Mouse (Mus musculus): ENCODE measurements around the gene Rai2. TPM values are rescaled to one million over a fixed set of nuclear protein-coding genes. Genes with fewer than 3 reads are reported as not detected.

Rai2 gene
- 6.6 and 8.8 TPM in 2 replicates for total RNA-seq (2014; rRNA removed)
- polyA plus RNA-seq (2015; fragmentation: Nextera tagmentation; extraction: Ambion mirVana): 7.8 and 9.5 TPM in 2 replicates

DNA sequence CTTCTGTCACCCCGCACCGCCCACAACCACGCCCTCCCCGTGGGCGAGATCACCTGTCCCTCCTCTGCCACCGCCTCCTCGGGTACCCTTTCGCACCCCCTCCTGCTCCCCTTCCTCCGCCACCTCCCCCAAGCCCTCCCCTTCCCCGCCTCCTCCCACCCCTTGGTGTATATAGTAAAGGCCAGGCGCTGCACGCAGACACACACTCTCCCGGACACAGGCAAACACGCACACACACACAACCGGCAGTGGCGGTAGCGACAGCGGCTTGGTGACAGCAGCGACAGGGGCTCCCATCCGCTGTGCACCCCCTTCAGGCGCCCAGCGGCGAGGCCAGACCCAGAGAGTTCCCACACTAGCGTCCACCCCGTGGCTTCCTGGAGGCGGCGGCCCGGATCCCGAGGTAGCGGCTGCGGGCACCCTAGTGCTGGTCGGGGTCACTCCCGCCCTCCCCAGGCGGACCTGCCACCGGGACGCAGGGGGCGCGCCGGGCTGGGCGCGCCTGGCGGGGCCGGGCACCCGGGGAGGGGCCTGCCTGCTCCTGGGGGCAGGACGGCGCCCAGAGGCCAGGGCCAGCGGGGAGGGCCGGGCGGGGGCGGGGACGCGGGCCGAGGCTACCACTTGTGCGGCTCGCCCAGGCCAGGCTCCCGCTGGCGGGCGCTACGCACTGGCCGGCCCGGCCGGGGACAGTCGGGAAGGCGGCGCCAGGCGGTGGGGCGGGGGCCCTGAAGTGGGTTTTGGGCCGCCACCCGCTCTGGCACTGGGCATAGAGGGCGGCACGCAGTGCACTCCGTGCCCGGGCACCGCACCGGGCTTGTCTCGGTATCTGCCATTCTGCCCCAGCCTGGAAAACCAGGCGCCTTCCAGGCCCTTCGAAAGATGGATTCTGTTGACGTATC is at the start of gene Rai2:
Gene Rai2 (plus strand): TSS at position 205 of the 899 bp plus-strand sequence.
- peak within 1 kb of the TSS; percentile 68 for H3K4me2 ChIP-seq (ENCODE audit: low read depth, low read length, poor library complexity, severe bottlenecking)
- H3K27ac ChIP-seq (ENCODE audit: low read depth, low read length): peak within 1 kb of the TSS; percentile 77
- no peaks in the 10 kb centered on the region for H3K9me3 ChIP-seq (ENCODE audit: low read length)
- WGBS: 32% methylated on average over 48 of the region's 79 CpGs
- H3K9ac ChIP-seq (replicated peaks; ENCODE audit: low read length, poor library complexity, severe bottlenecking): peak within 1 kb of the TSS; percentile 76
- no peaks in the 10 kb centered on the region; the same call in 1 of the 2 replicates for H3K4me1 ChIP-seq (ENCODE audit: insufficient read depth, low read length)
- H3K36me3 ChIP-seq (ENCODE audit: insufficient read depth, low read length): no peaks in the 10 kb centered on the region
- peak within 1 kb of the TSS; percentile 57 for H3K4me3 ChIP-seq (ENCODE audit: low read depth, low read length)
- peaks cover 8% of the 10 kb centered on the region; the same call in 1 of the 2 replicates for H3K27me3 ChIP-seq (ENCODE audit: insufficient read depth, low read length)
- no peak; the same call in 1 of the 2 replicates for TF ChIP-seq CTCF (IDR thresholded peaks at IDR 0.05)
- ATAC-seq (ENCODE audit: low FRiP score) (peak; percentile 83), DNase-seq (ENCODE audit: low spot score) (peak; percentile 71)

DNA sequence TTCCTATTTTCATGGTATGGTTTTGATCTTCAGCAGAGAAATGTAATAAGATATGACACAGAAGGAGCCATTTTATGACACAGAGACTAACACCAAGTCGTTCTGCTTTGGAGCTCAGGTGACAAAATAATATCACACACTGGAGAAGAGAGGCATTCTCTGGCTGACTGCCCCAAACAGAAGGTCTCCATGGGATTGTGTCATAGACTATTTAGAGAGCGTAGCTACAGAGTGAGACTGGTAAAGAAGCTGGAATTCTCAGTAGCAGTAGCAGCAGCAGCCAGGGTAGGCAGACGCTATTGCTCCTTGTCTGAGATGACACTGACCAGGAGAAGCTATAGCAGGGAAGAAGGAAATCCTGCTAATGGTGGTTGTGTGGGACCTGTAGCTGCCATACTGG is 27.5 kb upstream of the Rai2 start:
- TF ChIP-seq CTCF (IDR thresholded peaks at IDR 0.05): no peak
- H3K4me2 ChIP-seq (ENCODE audit: low read depth, low read length, poor library complexity, severe bottlenecking): no peak overlapping the region
- 58% methylated on average over 3 of the region's 3 CpGs for WGBS
- H3K27me3 ChIP-seq (ENCODE audit: insufficient read depth, low read length): peaks cover 3% of the 10 kb centered on the region; the same call in 1 of the 2 replicates
- no peak overlapping the region for H3K4me3 ChIP-seq (ENCODE audit: low read depth, low read length)
- no peaks in the 10 kb centered on the region for H3K36me3 ChIP-seq (ENCODE audit: insufficient read depth, low read length)
- no peaks in the 10 kb centered on the region for H3K9me3 ChIP-seq (ENCODE audit: low read length)
- peak; percentile 0 for DNase-seq (ENCODE audit: low spot score)
- H3K27ac ChIP-seq (ENCODE audit: low read depth, low read length): no peak overlapping the region
- no peak for ATAC-seq (ENCODE audit: low FRiP score)
- no peak overlapping the region for H3K9ac ChIP-seq (replicated peaks; ENCODE audit: low read length, poor library complexity, severe bottlenecking)
- H3K4me1 ChIP-seq (ENCODE audit: insufficient read depth, low read length): no peaks in the 10 kb centered on the region

DNA sequence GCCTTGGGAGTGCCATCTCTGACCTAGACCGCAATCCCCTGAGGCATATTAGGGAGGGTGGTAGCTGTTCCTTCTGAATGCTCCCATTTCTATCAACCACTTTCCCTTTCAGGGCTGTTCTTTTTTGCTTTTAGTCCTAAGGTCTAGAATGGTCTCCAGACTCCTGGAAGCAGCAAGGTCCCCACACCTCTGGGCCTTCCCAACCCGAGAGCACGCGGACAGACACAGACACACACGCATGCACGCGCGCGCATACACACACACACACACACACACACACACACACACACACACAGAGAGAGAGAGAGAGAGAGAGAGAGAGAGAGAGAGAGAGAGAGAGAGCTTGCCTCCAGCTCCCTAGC is 385 bp upstream of the Rai2 start:
- Histone ChIP-seq H3K27me3 (ENCODE audit: insufficient read depth, low read length) (peaks cover 8% of the 10 kb centered on the region; the same call in 1 of the 2 replicates), H3K9ac (replicated peaks; ENCODE audit: low read length, poor library complexity, severe bottlenecking) (peak overlapping the region; percentile 76; the same call in 1 of the 2 replicates), H3K36me3 (ENCODE audit: insufficient read depth, low read length) (no peaks in the 10 kb centered on the region), H3K9me3 (ENCODE audit: low read length) (no peaks in the 10 kb centered on the region), H3K4me1 (ENCODE audit: insufficient read depth, low read length) (no peaks in the 10 kb centered on the region; the same call in 1 of the 2 replicates), H3K4me3 (ENCODE audit: low read depth, low read length) (peak overlapping the region; percentile 57), H3K27ac (ENCODE audit: low read depth, low read length) (peak overlapping the region; percentile 77; the same call in 1 of the 2 replicates), H3K4me2 (ENCODE audit: low read depth, low read length, poor library complexity, severe bottlenecking) (peak overlapping the region; percentile 68)
- no peak for DNase-seq (ENCODE audit: low spot score)
- no peak for TF ChIP-seq CTCF (IDR thresholded peaks at IDR 0.05)
- WGBS: 44% methylated on average over 6 of the region's 9 CpGs
- ATAC-seq (ENCODE audit: low FRiP score): peak; percentile 24; the same call in 1 of the 2 replicates

DNA sequence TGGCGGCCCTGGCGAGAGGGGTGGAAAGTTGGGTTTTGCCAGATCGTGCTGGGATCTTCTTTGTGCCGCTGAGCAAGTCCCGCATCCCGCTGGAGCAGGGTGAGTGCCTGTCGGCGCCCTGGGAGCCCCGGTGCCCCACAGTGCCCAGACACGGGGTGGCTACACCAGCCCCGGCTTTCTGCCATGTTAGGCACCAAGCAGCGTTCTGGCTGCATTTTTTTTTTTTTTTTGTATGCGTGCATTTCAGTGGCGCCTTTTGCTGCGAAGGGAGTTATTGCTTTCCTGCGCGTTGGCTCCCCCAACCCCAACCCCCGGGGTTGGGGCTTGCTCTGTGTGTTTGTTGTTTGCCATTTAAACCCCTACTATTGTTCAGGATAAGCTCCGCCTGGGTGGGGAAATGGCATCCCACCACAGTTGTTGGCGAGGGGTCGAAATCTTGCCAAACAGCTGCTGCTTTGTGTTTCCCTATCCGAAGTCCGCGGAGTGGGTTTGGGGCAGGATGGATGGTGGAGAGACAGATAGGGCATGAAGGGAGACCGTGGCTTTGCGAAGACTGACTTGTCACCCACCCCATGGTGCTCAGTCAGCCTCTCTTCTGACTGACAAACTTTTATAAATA is 1.0 kb downstream of the Rai2 start:
- peak; percentile 48 for DNase-seq (ENCODE audit: low spot score)
- H3K27me3 ChIP-seq (ENCODE audit: insufficient read depth, low read length): peaks cover 10% of the 10 kb centered on the region; the same call in 1 of the 2 replicates
- ATAC-seq (ENCODE audit: low FRiP score): peak; percentile 35; the same call in 1 of the 2 replicates

DNA sequence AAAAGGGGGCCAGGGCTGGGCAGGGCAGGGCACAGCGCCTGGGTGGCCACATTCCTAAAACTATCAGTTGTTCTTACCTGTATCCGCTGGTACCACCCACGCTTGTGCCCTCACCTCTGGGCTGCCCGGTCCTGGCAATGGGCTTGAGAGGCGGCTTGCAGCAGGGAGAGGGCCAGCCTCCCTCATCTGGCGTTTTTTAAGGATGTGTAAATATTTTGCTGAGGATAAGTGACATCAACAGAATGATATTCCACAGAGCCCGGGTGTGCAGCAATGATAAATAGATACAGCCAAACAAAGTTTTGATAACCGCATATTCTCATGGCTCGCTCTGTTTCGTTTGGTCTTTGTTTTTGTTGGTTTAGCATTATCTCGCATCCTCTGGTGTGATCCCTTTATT is 1.7 kb downstream of the Rai2 start:
- Histone ChIP-seq H3K36me3 (ENCODE audit: insufficient read depth, low read length) (no peaks in the 10 kb centered on the region), H3K4me3 (ENCODE audit: low read depth, low read length) (peak overlapping the region; percentile 57), H3K9ac (replicated peaks; ENCODE audit: low read length, poor library complexity, severe bottlenecking) (peak overlapping the region; percentile 76), H3K4me1 (ENCODE audit: insufficient read depth, low read length) (no peaks in the 10 kb centered on the region; the same call in 1 of the 2 replicates), H3K27me3 (ENCODE audit: insufficient read depth, low read length) (peaks cover 16% of the 10 kb centered on the region; the same call in 1 of the 2 replicates), H3K4me2 (ENCODE audit: low read depth, low read length, poor library complexity, severe bottlenecking) (peak overlapping the region; percentile 68), H3K27ac (ENCODE audit: low read depth, low read length) (0 out of 2 replicates have a peak overlapping the region, but pooled peaks have one; percentile 77), H3K9me3 (ENCODE audit: low read length) (no peaks in the 10 kb centered on the region)
- DNase-seq (ENCODE audit: low spot score): no peak
- TF ChIP-seq CTCF (IDR thresholded peaks at IDR 0.05): no peak
- ATAC-seq (ENCODE audit: low FRiP score): no peak
- WGBS: 38% methylated on average over 11 of the region's 11 CpGs

More for the DNA sequence above, 1.0 kb downstream of the Rai2 start:
- Histone ChIP-seq H3K4me3 (ENCODE audit: low read depth, low read length) (peak overlapping the region; percentile 57), H3K36me3 (ENCODE audit: insufficient read depth, low read length) (no peaks in the 10 kb centered on the region), H3K9ac (replicated peaks; ENCODE audit: low read length, poor library complexity, severe bottlenecking) (peak overlapping the region; percentile 76), H3K9me3 (ENCODE audit: low read length) (no peaks in the 10 kb centered on the region), H3K4me1 (ENCODE audit: insufficient read depth, low read length) (no peaks in the 10 kb centered on the region; the same call in 1 of the 2 replicates), H3K4me2 (ENCODE audit: low read depth, low read length, poor library complexity, severe bottlenecking) (peak overlapping the region; percentile 68), H3K27ac (ENCODE audit: low read depth, low read length) (peak overlapping the region; percentile 77)
- no peak for TF ChIP-seq CTCF (IDR thresholded peaks at IDR 0.05)
- 22% methylated on average over 20 of the region's 26 CpGs for WGBS
